Mouse (Mus musculus) hindbrain, embryonic 16.5 days (tissue): Measurements from ENCODE around the gene Trafd1. TPM values are rescaled to one million over a fixed set of nuclear protein-coding genes. Genes with fewer than 3 reads are reported as not detected.

Source experiments
- ATAC-seq: fragments of 200-750 bp; cut with Nextera tagmentation; 2 replicates; pipeline ENCODE4 v1.8.0; 2017; ENCODE audit warnings: moderate TSS enrichment, moderate library complexity
- H3K27ac ChIP-seq: fragments of 300-500 bp; sonication (generic); 2 replicates; pipeline ENCODE4 v1.5.1; 2014; ENCODE audit warnings: low read depth, mild to moderate bottlenecking, control low read depth, low read length, moderate library complexity
- H3K27me3 ChIP-seq: fragments of 300-500 bp; sonication (generic); replicated peaks from 2 replicates; pipeline ENCODE4 v1.6.1; 2014; ENCODE audit warnings: low read length; ENCODE audit not compliant: control insufficient read depth, insufficient read depth
- H3K36me3 ChIP-seq: fragments of 300-500 bp; sonication (generic); 2 replicates; pipeline ENCODE4 v1.6.1; 2014; ENCODE audit warnings: mild to moderate bottlenecking, low read length, moderate library complexity, mixed read lengths; ENCODE audit not compliant: control insufficient read depth, insufficient read depth
- H3K4me1 ChIP-seq: fragments of 300-500 bp; sonication (generic); 2 replicates; pipeline ENCODE4 v1.6.1; 2014; ENCODE audit warnings: low read depth, low read length; ENCODE audit not compliant: control insufficient read depth, insufficient read depth
- H3K4me2 ChIP-seq: fragments of 300-500 bp; sonication (generic); 2 replicates; pipeline ENCODE4 v1.6.1; 2014; ENCODE audit warnings: mild to moderate bottlenecking, low read length, control low read depth, moderate library complexity
- H3K4me3 ChIP-seq: fragments of 300-500 bp; sonication (generic); 2 replicates; pipeline ENCODE4 v1.5.1; 2014; ENCODE audit warnings: mild to moderate bottlenecking, low read length, control low read depth, moderate library complexity
- H3K9ac ChIP-seq: fragments of 300-500 bp; sonication (generic); 2 replicates; pipeline ENCODE4 v1.6.1; 2014; ENCODE audit warnings: low read depth, mild to moderate bottlenecking, control low read depth, low read length, moderate library complexity
- H3K9me3 ChIP-seq: fragments of 300-500 bp; sonication (generic); 2 replicates; pipeline ENCODE4 v1.6.1; 2014; ENCODE audit warnings: mild to moderate bottlenecking, low read length, moderate library complexity; ENCODE audit not compliant: control insufficient read depth
- WGBS: fragments of 180-500 bp; shearing (Covaris S2); extraction: QIAGEN DNeasy Blood & Tissue Kit; methylation state at CpG from one replicate; pipeline ENCODE4 v1.1.7; 2014; 5-methylcytosine and 5-hydroxymethylcytosine counted together
- polyA plus RNA-seq: library from polyadenylated mRNA; unstranded; fragments of >200 nt; fragmentation: Nextera tagmentation; extraction: Ambion mirVana; gene quantifications from 2 replicates; pipeline ENCODE4 v1.2.1, GENCODE M21; 2015

Trafd1 gene
- polyA plus RNA-seq, 1 experiment from 2014 or later: 112 TPM

GRCm38 (mm10) chr5:121374790-121375189, 10.6 kb downstream of the Trafd1 start:
- Histone ChIP-seq H3K27ac (no peak overlapping the region), H3K36me3 (peaks cover 54% of the 10 kb centered on the region), H3K4me2 (no peak overlapping the region), H3K9me3 (no peaks in the 10 kb centered on the region), H3K9ac (no peak overlapping the region), H3K4me1 (no peaks in the 10 kb centered on the region), H3K27me3 (no peaks in the 10 kb centered on the region), H3K4me3 (no peak overlapping the region)
- ATAC-seq: no peak
- 92% methylated on average over 3 of the region's 3 CpGs for WGBS

DNA sequence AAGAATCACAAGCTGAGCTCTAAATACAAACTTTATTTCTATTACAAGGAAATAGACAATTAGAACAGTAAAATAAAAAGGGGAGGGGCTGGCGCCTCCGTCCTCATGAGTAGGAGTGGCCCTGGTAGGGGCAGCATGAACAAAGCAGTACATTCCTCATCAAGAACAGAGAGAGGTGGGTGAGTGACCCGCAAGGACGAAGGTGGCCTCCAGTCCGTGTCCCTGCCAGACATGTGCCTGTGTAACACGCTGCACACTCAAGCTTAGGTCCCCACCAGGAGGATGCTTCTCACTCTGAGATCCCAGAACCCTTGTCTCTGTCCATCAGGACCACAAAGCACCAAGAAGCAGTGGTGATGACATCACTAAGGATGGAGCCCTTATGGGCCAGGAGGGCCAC, 13.7 kb downstream of the Trafd1 start:
- H3K27me3 ChIP-seq: no peaks in the 10 kb centered on the region

GRCm38 (mm10) chr5:121367255-121367654, 18.2 kb downstream of the Trafd1 start:
- Histone ChIP-seq H3K27ac (no peak overlapping the region), H3K4me2 (no peak overlapping the region), H3K36me3 (peaks cover 46% of the 10 kb centered on the region), H3K9ac (no peak overlapping the region), H3K4me1 (no peaks in the 10 kb centered on the region), H3K27me3 (no peaks in the 10 kb centered on the region), H3K9me3 (no peaks in the 10 kb centered on the region), H3K4me3 (no peak overlapping the region)
- no peak for ATAC-seq
- WGBS: 76% methylated on average over 4 of the region's 4 CpGs

More for the DNA sequence above, 13.7 kb downstream of the Trafd1 start:
- WGBS: 88% methylated on average over 6 of the region's 6 CpGs
- Histone ChIP-seq H3K9me3 (no peaks in the 10 kb centered on the region), H3K4me2 (no peak overlapping the region), H3K36me3 (peaks cover 48% of the 10 kb centered on the region), H3K4me3 (no peak overlapping the region), H3K27ac (no peak overlapping the region), H3K4me1 (no peaks in the 10 kb centered on the region), H3K9ac (no peak overlapping the region)
- ATAC-seq: peak; percentile 31; the same call in 1 of the 2 replicates

- no peak for ATAC-seq
- WGBS: 73% methylated on average over 16 of the region's 16 CpGs
Observed at GRCm38 (mm10) chr5:121366449-121367225, 18.8 kb downstream of the Trafd1 start.

GRCm38 (mm10) chr5:121363441-121363840, 22.0 kb downstream of the Trafd1 start:
- Histone ChIP-seq H3K9me3 (no peaks in the 10 kb centered on the region), H3K4me1 (no peaks in the 10 kb centered on the region), H3K27ac (no peak overlapping the region), H3K4me3 (no peak overlapping the region), H3K36me3 (peaks cover 76% of the 10 kb centered on the region), H3K9ac (no peak overlapping the region), H3K27me3 (no peaks in the 10 kb centered on the region), H3K4me2 (no peak overlapping the region)
- 93% methylated on average over 7 of the region's 7 CpGs for WGBS
- ATAC-seq: no peak

More at GRCm38 (mm10) chr5:121366449-121367225, 18.8 kb downstream of the Trafd1 start:
- H3K27me3 ChIP-seq: no peaks in the 10 kb centered on the region
- no peak overlapping the region for H3K9ac ChIP-seq
- no peaks in the 10 kb centered on the region for H3K9me3 ChIP-seq
- H3K4me2 ChIP-seq: no peak overlapping the region
- H3K27ac ChIP-seq: no peak overlapping the region
- H3K4me1 ChIP-seq: no peaks in the 10 kb centered on the region
- peaks cover 48% of the 10 kb centered on the region for H3K36me3 ChIP-seq
- no peak overlapping the region for H3K4me3 ChIP-seq

GRCm38 (mm10) chr5:121361696-121362095, 23.7 kb downstream of the Trafd1 start:
- no peak overlapping the region for H3K4me2 ChIP-seq
- no peaks in the 10 kb centered on the region for H3K4me1 ChIP-seq
- no peaks in the 10 kb centered on the region for H3K27me3 ChIP-seq
- no peak for ATAC-seq
- H3K4me3 ChIP-seq: no peak overlapping the region
- H3K9ac ChIP-seq: no peak overlapping the region
- no peaks in the 10 kb centered on the region for H3K9me3 ChIP-seq
- no peak overlapping the region for H3K27ac ChIP-seq
- peaks cover 71% of the 10 kb centered on the region for H3K36me3 ChIP-seq
- 97% methylated on average over 5 of the region's 5 CpGs for WGBS

- Histone ChIP-seq H3K4me2 (no peak overlapping the region), H3K4me3 (no peak overlapping the region), H3K9ac (no peak overlapping the region), H3K4me1 (no peaks in the 10 kb centered on the region), H3K27me3 (no peaks in the 10 kb centered on the region), H3K9me3 (no peaks in the 10 kb centered on the region), H3K36me3 (peaks cover 73% of the 10 kb centered on the region), H3K27ac (no peak overlapping the region)
- WGBS: 76% methylated on average over 9 of the region's 9 CpGs
- ATAC-seq: no peak
Observed at GRCm38 (mm10) chr5:121359229-121359628, 26.2 kb downstream of the Trafd1 start.

- H3K27me3 ChIP-seq: no peaks in the 10 kb centered on the region
- no peaks in the 10 kb centered on the region for H3K4me1 ChIP-seq
- H3K4me3 ChIP-seq: no peak overlapping the region
- H3K4me2 ChIP-seq: no peak overlapping the region
- no peaks in the 10 kb centered on the region for H3K9me3 ChIP-seq
- no peak for ATAC-seq
- 94% methylated on average over 8 of the region's 8 CpGs for WGBS
- H3K36me3 ChIP-seq: peaks cover 58% of the 10 kb centered on the region
- H3K27ac ChIP-seq: no peak overlapping the region
- no peak overlapping the region for H3K9ac ChIP-seq
Observed at GRCm38 (mm10) chr5:121343997-121344396, 41.4 kb downstream of the Trafd1 start.

GRCm38 (mm10) chr5:121342490-121342889, 42.9 kb downstream of the Trafd1 start:
- Histone ChIP-seq H3K9me3 (no peaks in the 10 kb centered on the region), H3K9ac (no peak overlapping the region), H3K27me3 (no peaks in the 10 kb centered on the region), H3K36me3 (peaks cover 55% of the 10 kb centered on the region), H3K4me1 (no peaks in the 10 kb centered on the region), H3K4me2 (no peak overlapping the region), H3K27ac (no peak overlapping the region), H3K4me3 (no peak overlapping the region)
- WGBS: 92% methylated on average over 11 of the region's 11 CpGs
- no peak for ATAC-seq
